Mouse (Mus musculus): ENCODE results near the gene Cntn6.

The Cntn6 gene

DNA sequence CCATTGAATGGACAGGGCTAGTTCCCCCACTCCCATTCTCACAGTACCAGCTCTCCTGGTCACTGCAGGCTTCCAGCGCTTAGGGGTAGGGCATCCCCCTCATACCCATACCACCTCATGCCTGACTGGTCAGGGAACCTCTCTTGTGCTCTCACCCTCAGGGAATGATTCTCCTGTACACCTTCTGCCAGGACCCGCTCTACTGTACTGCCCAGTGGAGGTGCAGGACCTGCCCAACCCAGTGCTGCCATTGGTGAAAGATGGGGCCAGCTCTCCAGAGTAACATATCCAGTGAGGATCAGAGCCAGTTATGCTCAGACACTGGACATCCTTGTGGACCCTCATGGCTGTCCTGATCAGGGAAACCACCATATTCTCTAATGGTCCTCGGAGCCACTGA lies 291.3 kb downstream of the Cntn6 start:
- no peak for DNase-seq

DNA sequence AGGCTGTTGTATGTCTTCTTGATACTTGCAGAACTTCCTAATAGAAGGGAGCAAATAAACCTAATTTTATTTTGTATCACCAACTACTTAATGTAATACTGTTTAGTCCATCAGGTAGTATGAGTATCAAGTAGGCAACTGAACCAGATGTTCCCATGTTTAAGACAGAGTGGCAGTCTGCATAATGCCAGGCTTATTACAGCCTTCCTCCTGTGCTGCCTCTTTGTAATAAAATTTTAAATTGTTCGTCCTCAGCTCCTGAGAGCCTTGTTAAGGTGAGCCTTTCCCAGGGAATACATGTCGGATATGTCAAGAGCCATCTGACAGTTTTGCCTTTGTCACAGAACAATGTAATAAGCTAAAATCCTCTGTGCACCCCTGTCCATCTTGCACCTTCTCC lies 294.9 kb downstream of the Cntn6 start:
- DNase-seq, result no peak

DNA sequence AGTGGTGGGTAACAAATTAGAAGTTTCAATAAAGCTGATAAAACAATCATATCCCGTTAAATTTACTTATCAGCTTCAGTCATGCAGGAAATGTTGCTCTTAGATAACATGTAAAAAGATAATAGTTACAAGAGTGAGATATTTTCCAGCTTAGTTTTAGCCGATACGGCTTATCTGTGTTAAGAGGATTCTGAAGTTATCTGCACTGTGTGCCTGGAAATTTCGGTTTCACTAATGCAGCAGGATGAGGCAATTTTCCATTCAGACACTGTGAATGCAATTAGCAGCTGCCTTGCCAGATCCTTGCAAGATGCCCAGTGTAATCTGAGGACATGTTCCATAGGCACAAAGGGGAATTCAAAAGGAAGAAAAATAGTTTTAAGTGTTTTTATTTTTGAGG lies 315.9 kb downstream of the Cntn6 start:
- DNase-seq, result no peak

DNA sequence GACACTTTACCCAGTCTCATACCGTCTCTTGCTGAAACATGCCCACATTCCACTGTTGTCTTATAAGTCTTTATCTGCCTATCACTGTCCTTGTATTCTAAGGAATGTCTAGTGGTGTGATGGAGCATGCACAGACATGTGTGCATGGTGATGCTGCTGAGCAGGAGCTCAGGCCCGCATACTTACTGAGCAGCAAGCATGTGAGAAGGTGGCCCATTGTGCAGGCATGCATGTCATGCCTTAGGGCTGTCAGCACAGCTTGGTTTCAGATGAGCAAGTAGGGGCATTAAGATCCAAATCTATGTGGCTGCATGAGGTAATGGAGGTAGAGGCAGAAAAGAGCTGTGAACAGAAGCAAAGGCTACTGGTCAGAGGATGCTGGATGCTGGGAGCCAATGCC lies 323.0 kb downstream of the Cntn6 start:
- no peak for DNase-seq

DNA sequence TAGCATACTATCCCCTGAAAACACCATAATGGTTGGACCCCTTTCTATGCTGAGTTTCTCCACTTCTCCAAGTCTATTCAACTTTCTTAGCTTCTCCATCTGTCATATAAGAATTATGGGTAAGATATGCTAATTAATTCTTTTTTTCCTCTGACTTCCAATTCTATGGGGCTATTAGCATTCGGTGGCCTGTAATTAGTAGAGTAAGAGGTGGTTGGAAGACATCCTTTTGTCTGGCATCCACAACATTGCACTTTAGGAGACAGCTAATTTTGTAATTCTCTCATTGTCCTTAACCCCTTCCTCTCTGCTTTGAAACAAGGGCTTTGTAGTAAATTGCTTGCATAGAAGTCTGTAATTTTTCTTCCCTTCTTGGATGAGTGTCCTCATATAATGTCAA lies 387.1 kb downstream of the Cntn6 start:
- no peak for DNase-seq

DNA sequence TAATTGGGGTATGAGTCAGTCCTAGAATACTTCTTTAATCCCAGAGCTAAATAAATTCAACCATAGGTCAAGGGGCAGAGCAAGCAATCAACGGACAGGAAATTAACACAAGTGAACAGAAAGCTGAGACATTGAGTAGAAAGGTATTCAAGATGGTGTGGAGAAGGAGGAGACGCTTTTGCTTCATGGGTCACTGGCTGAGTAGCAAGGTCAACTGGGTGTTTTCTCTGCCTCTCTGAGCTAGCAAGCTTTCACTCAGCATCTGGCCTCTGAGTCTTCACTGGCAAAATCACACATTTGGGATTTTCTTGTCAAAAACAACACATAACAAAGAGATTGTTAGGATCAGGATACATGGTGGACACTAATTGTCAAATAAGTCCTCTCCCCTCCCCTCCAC lies 391.4 kb downstream of the Cntn6 start:
- no peak for DNase-seq

DNA sequence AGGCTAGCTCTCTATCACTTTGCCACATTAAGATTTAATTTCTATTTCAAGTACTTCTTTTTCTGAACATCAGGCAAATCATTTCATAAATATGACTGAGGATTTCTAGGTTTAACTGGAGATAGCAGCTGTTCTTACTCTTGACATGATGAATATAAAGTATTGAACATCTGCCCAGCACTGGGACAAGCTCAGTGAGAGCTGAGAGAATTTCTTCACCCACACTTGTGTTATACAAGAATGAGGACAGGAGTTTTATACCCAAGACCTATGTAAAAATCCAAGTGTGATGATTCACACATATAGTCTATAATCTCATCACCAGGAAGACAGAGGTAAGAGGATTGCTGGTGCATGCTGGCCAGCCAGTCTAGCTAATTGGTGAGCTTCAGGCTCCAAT lies 393.2 kb downstream of the Cntn6 start:
- DNase-seq, result no peak

DNA sequence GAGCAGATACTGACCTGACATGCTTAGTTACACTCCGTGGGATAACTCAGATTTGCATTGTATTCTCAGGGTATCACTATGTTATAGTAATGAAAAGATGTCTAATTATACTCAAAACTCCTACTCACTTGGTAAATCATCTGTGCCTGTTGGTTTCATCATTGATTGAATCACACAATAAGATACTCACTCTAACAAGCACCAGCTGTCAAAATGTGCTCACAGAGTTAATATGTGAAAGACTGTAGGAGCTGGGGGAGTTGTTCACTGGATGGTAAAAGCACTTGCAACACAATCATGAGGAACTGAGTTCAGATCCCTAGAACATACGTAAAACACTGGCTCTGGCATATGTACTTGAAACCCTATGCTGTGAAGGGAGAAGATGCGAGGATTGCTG lies 398.5 kb downstream of the Cntn6 start:
- DNase-seq, result no peak

Measured in cerebellum, adult 8-10 months (tissue).